Mouse (Mus musculus): Measurements from ENCODE around the gene Hsh2d. TPM values are rescaled to one million over a fixed set of nuclear protein-coding genes. Genes with fewer than 3 reads are reported as not detected.
A peak's percentile ranks its signal among the peaks of the same experiment; 100 is the strongest.

Gene Hsh2d
- polyA plus RNA-seq, 2 experiments = 0.10 to 0.28 TPM

GRCm38 (mm10) chr8:72158726-72159125, 30.7 kb upstream of the Hsh2d start:
- 0 out of 2 replicates have a peak, but pooled peaks cover 3% of the 10 kb centered on the region for H3K36me3 ChIP-seq (ENCODE audit: control insufficient read depth, insufficient read depth, low read length)
- no peak overlapping the region for H3K4me2 ChIP-seq (replicated peaks; ENCODE audit: low read depth, low read length, severe bottlenecking)
- H3K27me3 ChIP-seq (ENCODE audit: control insufficient read depth, insufficient read depth, low read length) = no peaks in the 10 kb centered on the region
- H3K9me3 ChIP-seq (ENCODE audit: control insufficient read depth, low read length) = no peaks in the 10 kb centered on the region
- DNase-seq (ENCODE audit: low spot score) (no peak), ATAC-seq (ENCODE audit: low FRiP score, low read depth) (no peak)
- H3K4me1 ChIP-seq (ENCODE audit: control insufficient read depth, insufficient read depth, low read length) = peaks cover 12% of the 10 kb centered on the region
- no peak overlapping the region for H3K27ac ChIP-seq (replicated peaks; ENCODE audit: low read depth, low read length)
- H3K9ac ChIP-seq (ENCODE audit: low read depth, low read length, severe bottlenecking) = no peak overlapping the region
- H3K4me3 ChIP-seq (replicated peaks; ENCODE audit: low read length) = no peak overlapping the region
- WGBS = 80% methylated on average over 3 of the region's 3 CpGs
- TF ChIP-seq POLR2A (IDR thresholded peaks at IDR 0.05; ENCODE audit: borderline replicate concordance, extremely low read depth, insufficient read depth, insufficient read length) = no peak

DNA sequence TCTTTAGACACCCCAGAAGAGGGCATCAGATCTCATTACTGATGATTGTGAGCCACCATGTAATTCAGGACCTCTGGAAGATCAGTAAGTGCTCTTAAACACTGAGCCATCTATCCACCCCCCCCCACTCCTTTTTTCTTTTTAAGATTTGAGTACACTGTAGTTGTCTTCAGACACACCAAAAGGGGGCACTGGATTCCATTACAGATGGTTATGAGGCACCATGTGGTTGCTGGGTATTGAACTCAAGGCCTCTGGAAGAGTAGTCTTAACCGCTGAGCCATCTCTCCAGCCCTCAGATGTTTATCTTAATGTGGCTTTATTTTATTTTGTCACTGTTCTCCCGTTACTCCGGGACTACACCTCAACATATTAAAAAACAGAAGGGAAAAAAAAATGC, 29.4 kb upstream of the Hsh2d start:
- Histone ChIP-seq H3K27ac (replicated peaks; ENCODE audit: low read depth, low read length) (no peak overlapping the region), H3K9me3 (ENCODE audit: control insufficient read depth, low read length) (no peaks in the 10 kb centered on the region), H3K4me2 (replicated peaks; ENCODE audit: low read depth, low read length, severe bottlenecking) (peak overlapping the region; percentile 63), H3K27me3 (ENCODE audit: control insufficient read depth, insufficient read depth, low read length) (no peaks in the 10 kb centered on the region), H3K4me3 (replicated peaks; ENCODE audit: low read length) (peak overlapping the region; percentile 36), H3K4me1 (ENCODE audit: control insufficient read depth, insufficient read depth, low read length) (peaks cover 12% of the 10 kb centered on the region), H3K36me3 (ENCODE audit: control insufficient read depth, insufficient read depth, low read length) (peaks cover 7% of the 10 kb centered on the region; the same call in 1 of the 2 replicates), H3K9ac (ENCODE audit: low read depth, low read length, severe bottlenecking) (no peak overlapping the region)
- DNase-seq (ENCODE audit: low spot score) = no peak
- WGBS = 59% methylated on average over 3 of the region's 3 CpGs
- ATAC-seq (ENCODE audit: low FRiP score, low read depth) = no peak
- no peak for TF ChIP-seq POLR2A (IDR thresholded peaks at IDR 0.05; ENCODE audit: borderline replicate concordance, extremely low read depth, insufficient read depth, insufficient read length)

- WGBS = under 1% methylated on average over 81 of the region's 82 CpGs
- no peaks in the 10 kb centered on the region for H3K27me3 ChIP-seq (ENCODE audit: control insufficient read depth, insufficient read depth, low read length)
- ATAC-seq (ENCODE audit: low FRiP score, low read depth) (peak; percentile 99), DNase-seq (ENCODE audit: low spot score) (peak; percentile 100)
- H3K4me2 ChIP-seq (replicated peaks; ENCODE audit: low read depth, low read length, severe bottlenecking) = peak within 1 kb of the TSS; percentile 85
- peak within 1 kb of the TSS; percentile 98 for H3K4me3 ChIP-seq (replicated peaks; ENCODE audit: low read length)
- peaks cover 7% of the 10 kb centered on the region; the same call in 1 of the 2 replicates for H3K36me3 ChIP-seq (ENCODE audit: control insufficient read depth, insufficient read depth, low read length)
- peak within 1 kb of the TSS; percentile 89 for H3K9ac ChIP-seq (ENCODE audit: low read depth, low read length, severe bottlenecking)
- H3K4me1 ChIP-seq (ENCODE audit: control insufficient read depth, insufficient read depth, low read length) = peaks cover 12% of the 10 kb centered on the region
- peak within 1 kb of the TSS; percentile 68 for H3K27ac ChIP-seq (replicated peaks; ENCODE audit: low read depth, low read length)
- peak; percentile 82; the same call in 1 of the 2 replicates for TF ChIP-seq POLR2A (IDR thresholded peaks at IDR 0.05; ENCODE audit: borderline replicate concordance, extremely low read depth, insufficient read depth, insufficient read length)
- no peaks in the 10 kb centered on the region for H3K9me3 ChIP-seq (ENCODE audit: control insufficient read depth, low read length)
Observed at GRCm38 (mm10) chr8:72160707-72161697, 28.4 kb upstream of the Hsh2d start, which contains the start of gene Rab8a. Rab8a (plus strand) TSS chr8:72161200.

DNA sequence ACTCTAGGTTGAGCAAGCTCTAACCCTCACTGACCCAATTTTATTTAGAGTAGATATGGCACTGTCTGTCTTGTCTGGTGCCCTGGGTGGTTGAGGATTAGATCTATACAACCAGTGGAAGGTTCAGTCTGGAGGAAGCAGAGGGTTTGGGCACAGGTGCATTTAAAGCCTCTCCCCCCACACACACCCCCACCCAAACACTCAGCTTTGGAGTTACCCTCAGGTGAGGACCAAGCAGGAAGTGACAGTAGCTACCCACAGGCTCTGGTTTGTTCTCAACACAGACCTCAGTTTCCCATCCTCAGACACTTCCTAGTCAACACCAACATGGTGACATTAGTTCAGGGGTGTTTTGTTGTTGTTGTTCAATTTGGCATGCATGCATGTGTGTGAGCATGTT, 26.6 kb upstream of the Hsh2d start:
- no peaks in the 10 kb centered on the region for H3K9me3 ChIP-seq (ENCODE audit: control insufficient read depth, low read length)
- H3K27me3 ChIP-seq (ENCODE audit: control insufficient read depth, insufficient read depth, low read length) = no peaks in the 10 kb centered on the region
- H3K9ac ChIP-seq (ENCODE audit: low read depth, low read length, severe bottlenecking) = no peak overlapping the region
- no peak overlapping the region for H3K27ac ChIP-seq (replicated peaks; ENCODE audit: low read depth, low read length)
- peaks cover 12% of the 10 kb centered on the region for H3K4me1 ChIP-seq (ENCODE audit: control insufficient read depth, insufficient read depth, low read length)
- no peak for TF ChIP-seq POLR2A (IDR thresholded peaks at IDR 0.05; ENCODE audit: borderline replicate concordance, extremely low read depth, insufficient read depth, insufficient read length)
- no peak overlapping the region for H3K4me2 ChIP-seq (replicated peaks; ENCODE audit: low read depth, low read length, severe bottlenecking)
- H3K4me3 ChIP-seq (replicated peaks; ENCODE audit: low read length) = no peak overlapping the region
- ATAC-seq (ENCODE audit: low FRiP score, low read depth) = no peak
- no peak for DNase-seq (ENCODE audit: low spot score)
- peaks cover 7% of the 10 kb centered on the region for H3K36me3 ChIP-seq (ENCODE audit: control insufficient read depth, insufficient read depth, low read length)

DNA sequence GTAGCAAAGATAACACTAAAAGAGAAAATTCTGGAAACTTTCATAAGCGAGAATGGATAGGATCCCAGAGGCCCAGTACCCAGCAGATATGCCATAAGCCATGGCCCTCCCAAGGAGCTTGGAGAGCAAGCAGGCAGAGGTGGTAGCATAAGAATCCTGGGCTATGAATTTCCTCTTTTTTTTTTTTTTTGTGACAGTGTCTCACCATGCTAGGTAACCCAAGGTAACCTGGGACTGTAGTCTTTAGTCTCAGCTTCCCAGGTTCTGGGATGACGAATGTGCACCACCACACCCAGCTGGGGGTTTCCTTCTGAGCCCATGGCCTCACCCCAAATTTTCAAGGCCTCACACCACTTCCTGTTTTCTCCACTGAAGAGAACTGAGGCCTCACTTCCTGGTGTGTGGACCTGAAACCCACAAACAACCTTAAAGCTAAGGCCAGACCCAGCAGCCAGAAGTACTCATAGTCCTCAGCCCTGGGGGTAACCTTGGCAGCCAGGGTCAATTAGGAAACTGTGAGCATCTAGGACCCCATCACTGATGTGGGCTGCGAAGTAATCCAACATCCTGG, 20.3 kb upstream of the Hsh2d start:
- Histone ChIP-seq H3K4me3 (replicated peaks; ENCODE audit: low read length) (no peak overlapping the region), H3K27ac (replicated peaks; ENCODE audit: low read depth, low read length) (no peak overlapping the region), H3K9ac (ENCODE audit: low read depth, low read length, severe bottlenecking) (no peak overlapping the region), H3K36me3 (ENCODE audit: control insufficient read depth, insufficient read depth, low read length) (peaks cover 67% of the 10 kb centered on the region), H3K4me1 (ENCODE audit: control insufficient read depth, insufficient read depth, low read length) (no peaks in the 10 kb centered on the region), H3K27me3 (ENCODE audit: control insufficient read depth, insufficient read depth, low read length) (no peaks in the 10 kb centered on the region), H3K4me2 (replicated peaks; ENCODE audit: low read depth, low read length, severe bottlenecking) (no peak overlapping the region), H3K9me3 (ENCODE audit: control insufficient read depth, low read length) (no peaks in the 10 kb centered on the region)
- no peak for TF ChIP-seq POLR2A (IDR thresholded peaks at IDR 0.05; ENCODE audit: borderline replicate concordance, extremely low read depth, insufficient read depth, insufficient read length)
- no peak for ATAC-seq (ENCODE audit: low FRiP score, low read depth)
- no peak for DNase-seq (ENCODE audit: low spot score)
- WGBS = 76% methylated on average over 3 of the region's 3 CpGs
